In the genomic region with DNA sequence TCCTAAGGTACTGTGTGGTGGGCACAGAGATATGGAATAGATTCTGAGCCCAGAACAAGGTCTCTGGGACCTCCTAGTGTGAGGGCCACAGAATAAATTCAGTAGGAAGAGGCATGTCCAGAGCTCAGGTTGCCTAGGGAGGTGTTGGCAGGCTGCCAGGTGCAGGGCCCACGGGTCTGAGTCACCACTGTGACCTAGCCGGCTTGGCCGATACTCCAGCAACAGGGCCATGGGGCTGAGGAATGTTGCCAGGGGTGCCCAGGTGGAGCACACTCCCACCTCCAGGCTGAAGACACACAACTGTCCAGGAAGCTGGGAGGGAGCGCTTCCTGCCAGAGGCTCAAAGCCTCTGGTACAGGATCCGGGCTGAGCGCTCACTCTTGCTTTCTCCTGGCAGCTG, we compare ENCODE assay signal across 12 mouse cellular contexts. TPM values are rescaled to one million over a fixed set of nuclear protein-coding genes. Genes with fewer than 3 reads are reported as not detected.
DNase-seq lines count a peak whose midpoint lies in the region; ATAC-seq and TF ChIP-seq lines count a peak whose summit lies in the region.
"Had no signal": no experiment of that assay in that cellular context is flagged by ENCODE, and none has a peak within 500 bp of the region (broad histone marks: within the 10 kb centered on the region; RNA-seq: fewer than 3 reads in every experiment).

No protein-coding gene starts in this region.

- H3K9ac ChIP-seq in embryonic facial prominence, embryonic 14.5 days (ENCODE audit: low read depth, low read length), result no peak overlapping the region
- H3K9ac ChIP-seq: liver, embryonic 14.5 days had no signal

- H3K36me3 ChIP-seq in embryonic facial prominence, embryonic 14.5 days (ENCODE audit: control insufficient read depth, insufficient read depth, low read length), result no peaks in the 10 kb centered on the region
- H3K36me3 ChIP-seq in embryonic facial prominence, embryonic 10.5 days (replicated peaks), result no peaks in the 10 kb centered on the region
- H3K36me3 ChIP-seq in kidney, adult 2 months (ENCODE audit: control insufficient read depth, insufficient read depth, low read length), result no peaks in the 10 kb centered on the region

- H3K4me2 ChIP-seq in embryonic facial prominence, embryonic 14.5 days (ENCODE audit: low read depth, low read length), result no peak overlapping the region

- H3K4me3 ChIP-seq in embryonic facial prominence, embryonic 14.5 days (ENCODE audit: low read depth, low read length), result no peak overlapping the region
- no peak overlapping the region for H3K4me3 ChIP-seq in embryonic facial prominence, embryonic 10.5 days
- H3K4me3 ChIP-seq in kidney, adult 2 months (ENCODE audit: insufficient read depth, low read depth, low read length), result no peak overlapping the region

- no peak for TF ChIP-seq POLR2A in kidney, adult 2 months (IDR thresholded peaks at IDR 0.05; ENCODE audit: low read depth, low read length)

- POLR2A ChIA-PET in Patski (lab: Charles Lee), result no interaction called here

- no peaks in the 10 kb centered on the region for H3K9me3 ChIP-seq in embryonic facial prominence, embryonic 14.5 days (ENCODE audit: control insufficient read depth, low read length)
- H3K9me3 ChIP-seq in embryonic facial prominence, embryonic 10.5 days, result no peaks in the 10 kb centered on the region

- CTCF ChIA-PET in Patski (lab: Charles Lee), result no interaction called here

- TF ChIP-seq CTCF in Patski (IDR thresholded peaks at IDR 0.05), result no peak
- no peak for TF ChIP-seq CTCF in kidney, adult 2 months (conservative IDR thresholded peaks at IDR 0.05; ENCODE audit: insufficient read depth, insufficient read length, low read depth, low read length)

- H3K27me3 ChIP-seq in embryonic facial prominence, embryonic 14.5 days (replicated peaks; ENCODE audit: control insufficient read depth, insufficient read depth, low read length), result no peaks in the 10 kb centered on the region
- no peaks in the 10 kb centered on the region for H3K27me3 ChIP-seq in embryonic facial prominence, embryonic 10.5 days (replicated peaks; ENCODE audit: low read depth, poor library complexity, severe bottlenecking)
- no peaks in the 10 kb centered on the region for H3K27me3 ChIP-seq in Patski
- H3K27me3 ChIP-seq in kidney, adult 2 months (replicated peaks; ENCODE audit: control insufficient read depth, insufficient read depth, low read length), result no peaks in the 10 kb centered on the region

- in situ Hi-C loops in Patski (cut with MboI; ENCODE audit: low pct_unique_long_range_greater_than_20kb), result no loop called here

- WGBS in embryonic facial prominence, embryonic 14.5 days, result 67% methylated on average over 6 of the region's 6 CpGs
- WGBS in embryonic facial prominence, embryonic 10.5 days, result 90% methylated on average over 6 of the region's 6 CpGs
- 43% methylated on average over 6 of the region's 6 CpGs for WGBS in kidney, adult 2 months

- DNase-seq in embryonic facial prominence, embryonic 14.5 days (ENCODE audit: low spot score), result peak; percentile 54
- DNase-seq in embryonic facial prominence, embryonic 10.5 days (ENCODE audit: low spot score), result no peak
- DNase-seq in Patski (ENCODE audit: low read depth, low spot score), result peak; percentile 68
- DNase-seq in kidney, adult 2 months, result peak; percentile 60
- DNase-seq in lung, postnatal 10 days, result peak; percentile 63
- no peak for DNase-seq in embryo, embryonic 9.5 days (ENCODE audit: extremely low spot score)
- DNase-seq in right cerebral cortex, postnatal 14 days, result no peak
- no peak for DNase-seq in left cerebral cortex, adult 18-20 months (ENCODE audit: low spot score in 2 of 2)

- ATAC-seq in embryonic facial prominence, embryonic 14.5 days (ENCODE audit: low read depth), result peak; percentile 19; the same call in 1 of the 2 replicates
- ATAC-seq in Patski, result peak; percentile 68

- no peak overlapping the region for H3K27ac ChIP-seq in embryonic facial prominence, embryonic 14.5 days (replicated peaks; ENCODE audit: low read depth, low read length)
- no peak overlapping the region for H3K27ac ChIP-seq in embryonic facial prominence, embryonic 10.5 days (replicated peaks)
- H3K27ac ChIP-seq in kidney, adult 2 months (ENCODE audit: insufficient read depth, low read depth, low read length), result no peak overlapping the region
- H3K27ac ChIP-seq: liver, embryonic 14.5 days had no signal

- no peaks in the 10 kb centered on the region for H3K4me1 ChIP-seq in embryonic facial prominence, embryonic 14.5 days (ENCODE audit: control insufficient read depth, insufficient read depth, low read length)
- no peaks in the 10 kb centered on the region for H3K4me1 ChIP-seq in embryonic facial prominence, embryonic 10.5 days
- H3K4me1 ChIP-seq in kidney, adult 2 months (ENCODE audit: control insufficient read depth, insufficient read depth, low read length), result no peaks in the 10 kb centered on the region

RNA-seq across cellular contexts. Expression of gene Arhgap40, which starts 1.9 kb away (rescaled TPM):
- 1.6 and 2.6 TPM in 2 replicates for polyA plus RNA-seq in embryonic facial prominence, embryonic 14.5 days (2014; fragmentation: Nextera tagmentation; extraction: Ambion mirVana)
- 0.21 and 0.25 TPM in 2 replicates for polyA plus RNA-seq in embryonic facial prominence, embryonic 10.5 days (2016; fragmentation: Nextera tagmentation; extraction: Ambion mirVana)
- 0.18 TPM for polyA plus RNA-seq in Patski (2021)
- polyA plus RNA-seq in kidney, adult 2 months (2012; rRNA removed), result 0.24 and 0.30 TPM in 2 replicates
- total RNA-seq in left cerebral cortex, adult 18-20 months (2021), result not detected
- total RNA-seq: heart, adult 18-20 months had no signal
- polyA plus RNA-seq: C2C12; small intestine, adult 2 months had no signal

RNA-seq across cellular contexts. Expression of gene Adig, which starts 8.3 kb away (rescaled TPM):
- 0.55 and 1.3 TPM in 2 replicates for polyA plus RNA-seq in embryonic facial prominence, embryonic 14.5 days (2014; fragmentation: Nextera tagmentation; extraction: Ambion mirVana)
- polyA plus RNA-seq in embryonic facial prominence, embryonic 10.5 days (2016; fragmentation: Nextera tagmentation; extraction: Ambion mirVana), result not detected in 2 replicates
- polyA plus RNA-seq in Patski (2021), result not detected
- 26.8 and 35.2 TPM in 2 replicates for polyA plus RNA-seq in kidney, adult 2 months (2012; rRNA removed)
- not detected for total RNA-seq in left cerebral cortex, adult 18-20 months (2021)
- polyA plus RNA-seq: liver, embryonic 14.5 days had no signal

Comparison
In these comparisons a context has a peak if more than half of its experiments do, and no peak if none do; other contexts are left out.
1. DNase-seq: peak in embryonic facial prominence, embryonic 14.5 days (single experiment), Patski (single experiment), kidney, adult 2 months (single experiment) and lung, postnatal 10 days (single experiment); none in embryonic facial prominence, embryonic 10.5 days (single experiment), embryo, embryonic 9.5 days (single experiment), right cerebral cortex, postnatal 14 days (single experiment) and left cerebral cortex, adult 18-20 months (0 of 2).
2. RNA of gene Adig, which starts 8.3 kb away (polyA plus RNA-seq): 26.8 to 35.2 TPM in kidney, adult 2 months; 0.55 to 1.3 TPM in embryonic facial prominence, embryonic 14.5 days, not detected in embryonic facial prominence, embryonic 10.5 days and not detected in Patski (single experiment); every median in the first group is over 10 times any median in the second.